Mouse (Mus musculus) adrenal gland, postnatal 10 days (tissue): ENCODE measurements around the gene Igf1. TPM values are rescaled to one million over a fixed set of nuclear protein-coding genes. Genes with fewer than 3 reads are reported as not detected.

Experiments used
- DNase-seq: peaks from one replicate; pipeline ENCODE4 v3.0.0; 2021; ENCODE audit warnings: mixed read lengths
- total RNA-seq, 2 experiments: library from RNA; stranded (reverse); gene quantifications; 2 replicates each; pipeline ENCODE4 v1.2.3; 2021

The Igf1 gene
- total RNA-seq, 2 experiments from 2014 or later, result 66.7 to 104 TPM

DNA sequence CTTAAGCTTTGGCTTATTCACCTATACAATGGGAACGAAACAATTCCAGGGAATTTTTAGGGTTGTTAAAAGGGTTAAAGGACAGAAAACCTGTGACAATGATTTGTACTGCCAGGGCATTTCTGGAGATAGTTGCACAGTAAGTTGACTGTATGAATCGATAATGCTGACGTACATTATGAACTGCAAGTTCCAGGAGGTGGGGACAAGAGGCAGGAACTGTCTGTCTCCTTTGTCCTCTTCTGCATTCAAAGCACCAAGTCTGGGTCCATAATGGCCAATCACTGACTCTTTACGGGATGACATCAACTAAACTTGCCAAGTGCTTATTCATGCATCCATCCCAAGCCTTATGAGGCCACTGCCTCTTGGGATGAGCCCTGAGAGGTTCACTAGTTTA is 39.3 kb downstream of the Igf1 start:
- DNase-seq, result no peak

DNA sequence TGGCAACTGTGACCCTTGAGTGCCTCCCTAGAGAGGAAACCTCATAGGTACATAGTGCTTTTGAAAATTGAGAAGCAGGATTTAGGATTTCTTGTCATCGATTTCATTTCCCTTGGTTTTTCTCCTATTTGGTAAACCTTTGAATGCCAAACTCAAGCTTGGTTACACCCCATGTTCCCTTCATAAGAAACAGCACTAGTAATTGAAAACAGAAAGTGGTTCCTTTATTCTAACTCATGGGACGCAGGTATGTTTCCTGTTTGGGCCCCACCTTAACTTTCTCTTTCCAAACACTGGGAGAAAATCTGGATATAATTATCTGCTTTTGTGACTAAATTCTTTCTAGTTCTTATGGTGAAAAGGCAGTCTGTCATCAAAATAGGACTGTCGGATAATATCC is 40.8 kb downstream of the Igf1 start:
- no peak for DNase-seq

DNA sequence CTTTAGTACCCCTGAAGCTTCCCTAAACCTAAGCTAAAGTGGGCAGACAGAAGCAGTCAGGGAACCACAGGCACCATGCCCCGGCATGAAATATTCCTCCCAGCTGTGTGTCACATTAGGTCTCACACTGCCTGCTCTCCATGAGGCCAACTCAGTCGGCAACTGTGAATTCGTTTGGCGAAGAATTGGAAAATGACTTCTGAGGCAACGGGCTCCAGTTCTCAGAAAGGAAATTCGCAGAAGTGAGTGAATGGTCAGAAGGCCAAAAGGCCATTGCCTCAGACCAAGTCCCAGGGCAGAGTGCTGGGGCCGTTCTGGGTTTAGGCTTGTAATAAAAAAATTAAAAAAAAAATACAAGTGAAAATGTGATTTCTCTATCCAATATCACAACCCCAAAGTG is 43.9 kb downstream of the Igf1 start:
- peak; percentile 50 for DNase-seq

DNA sequence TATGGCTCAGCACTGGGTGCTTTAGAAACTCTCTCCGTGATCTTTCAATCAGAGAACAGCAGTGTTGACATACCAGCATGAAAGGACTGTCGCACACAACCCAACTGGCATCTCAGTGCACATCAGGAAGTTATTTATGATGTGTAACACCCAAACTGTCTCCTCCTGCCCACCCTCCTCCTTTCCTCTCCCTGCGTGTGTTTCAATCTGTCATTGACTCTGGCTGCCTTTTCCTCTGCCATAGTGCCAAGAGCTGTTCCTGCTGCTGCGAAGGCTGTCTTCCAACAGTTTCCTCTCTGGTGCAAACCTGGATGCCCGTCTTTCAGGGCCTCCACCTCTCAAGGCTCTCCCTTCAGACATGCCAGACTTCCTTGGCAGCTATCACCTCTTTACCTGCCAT is 46.3 kb downstream of the Igf1 start:
- no peak for DNase-seq

DNA sequence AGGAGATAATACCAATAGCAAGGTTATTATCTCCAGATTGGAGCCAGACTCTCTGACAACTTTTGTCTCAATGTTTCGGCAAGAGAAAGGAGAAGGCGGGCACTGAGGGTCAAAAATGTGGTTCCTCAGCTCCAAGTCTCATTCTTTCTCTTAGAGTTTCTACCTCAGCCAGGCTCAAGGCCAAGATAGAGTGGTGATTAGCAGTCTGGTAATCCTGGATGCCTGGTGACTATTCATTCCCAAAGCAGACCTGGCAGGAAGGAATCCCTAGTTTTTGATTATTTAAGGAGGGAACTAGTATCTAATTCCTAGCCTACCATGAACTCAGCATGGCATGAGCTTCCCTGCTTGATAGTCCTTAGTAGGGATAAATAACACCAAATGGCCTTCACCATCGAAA is 47.0 kb downstream of the Igf1 start:
- no peak for DNase-seq

DNA sequence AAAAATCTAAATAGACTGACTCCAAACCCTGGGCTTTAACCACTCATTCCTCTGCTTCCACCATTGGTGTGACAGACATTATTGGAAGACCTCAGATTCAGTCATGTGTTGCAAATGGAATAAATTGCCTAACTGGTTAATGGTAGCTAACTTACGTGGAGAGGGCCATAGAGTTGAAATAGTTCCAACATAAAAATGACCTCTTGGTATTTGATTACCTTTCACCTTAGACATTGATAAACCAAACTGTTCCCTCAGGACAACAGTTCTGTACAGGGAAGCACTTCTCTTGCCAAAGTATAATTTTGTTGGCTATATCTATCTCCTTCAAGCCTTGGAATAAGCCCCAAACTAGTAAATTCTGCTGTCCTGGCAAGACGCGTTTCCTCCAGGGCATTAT is 48.1 kb downstream of the Igf1 start:
- no peak for DNase-seq

DNA sequence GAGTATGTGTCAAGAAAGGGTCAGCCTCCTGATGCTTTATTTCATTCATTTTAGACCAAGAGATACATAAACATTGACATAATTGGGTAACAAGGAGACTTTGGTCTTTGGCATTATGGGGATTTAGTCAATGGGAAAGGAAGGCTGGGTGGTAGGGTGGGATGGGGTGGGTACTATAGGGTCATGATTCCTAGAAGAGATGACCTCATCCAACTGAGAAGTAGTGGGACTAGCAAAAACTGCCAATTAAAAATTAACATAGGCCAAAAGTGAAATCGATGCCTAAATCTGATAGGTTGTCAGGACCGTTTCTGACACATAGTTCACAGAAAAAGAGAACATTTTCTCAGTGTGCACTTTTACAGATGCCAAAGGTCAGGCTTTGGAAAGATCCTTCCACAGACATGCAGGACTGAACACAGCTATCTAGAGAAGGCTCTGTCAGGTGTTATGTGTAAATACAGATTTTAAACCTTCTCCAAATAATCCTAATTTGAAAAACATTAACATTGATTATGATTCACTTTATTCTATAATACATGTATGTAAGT is 48.8 kb downstream of the Igf1 start:
- DNase-seq, result no peak

DNA sequence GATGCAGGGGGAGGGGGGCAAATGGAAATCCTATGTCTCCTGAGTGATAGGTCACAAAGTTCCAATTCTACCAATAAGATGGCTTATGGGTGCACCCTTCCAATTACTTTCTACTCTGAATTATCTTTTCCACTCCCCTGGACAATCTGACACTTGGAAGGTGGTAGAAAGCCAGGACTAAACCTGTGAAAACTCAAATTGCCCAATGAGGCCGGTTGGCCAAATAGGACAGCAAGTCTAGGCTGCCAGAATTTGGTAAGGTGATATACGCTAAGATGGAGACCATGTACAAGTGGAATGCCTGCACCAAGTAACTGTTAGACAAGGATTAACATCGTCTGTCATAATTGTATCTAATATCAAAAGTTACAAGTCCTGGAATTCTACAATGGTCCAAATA is 55.8 kb downstream of the Igf1 start:
- no peak for DNase-seq

DNA sequence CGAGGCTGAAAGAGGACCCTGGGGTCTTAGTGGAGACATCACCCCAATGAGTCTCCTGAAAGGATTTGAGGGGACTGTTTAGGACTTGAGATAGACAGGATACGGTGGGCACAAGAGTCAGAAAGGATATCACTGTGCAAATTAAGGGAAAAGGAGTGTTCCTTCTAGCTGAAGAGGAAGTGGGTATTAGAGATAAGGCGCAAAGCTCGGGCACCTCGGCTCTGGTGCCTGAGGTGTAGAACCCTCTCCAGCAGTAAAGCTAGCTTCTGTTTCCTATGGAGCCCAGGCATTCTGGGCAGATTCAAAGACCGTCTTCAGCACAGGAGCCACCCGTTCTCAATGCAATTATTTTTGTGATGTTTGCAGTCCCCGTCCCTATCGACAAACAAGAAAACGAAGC is 56.9 kb downstream of the Igf1 start:
- no peak for DNase-seq

DNA sequence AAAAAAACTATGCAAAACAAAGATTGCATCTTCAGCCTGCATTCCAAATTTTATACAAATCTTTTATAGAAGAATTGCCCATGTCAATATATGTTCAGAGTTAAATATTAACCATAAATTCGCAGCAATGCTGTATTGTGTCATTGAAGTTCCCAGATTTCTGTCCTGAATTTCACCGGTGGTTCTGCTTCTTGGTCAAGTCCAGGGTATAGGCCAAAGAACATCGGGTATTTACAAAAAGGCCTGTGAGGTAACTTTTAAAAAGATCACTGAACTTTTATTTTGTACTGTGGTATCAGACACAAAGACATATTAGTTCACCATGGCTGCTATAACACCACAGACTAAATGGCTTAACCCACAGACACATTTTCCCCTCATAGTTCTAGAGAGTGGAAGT is 57.7 kb downstream of the Igf1 start:
- DNase-seq, result no peak

DNA sequence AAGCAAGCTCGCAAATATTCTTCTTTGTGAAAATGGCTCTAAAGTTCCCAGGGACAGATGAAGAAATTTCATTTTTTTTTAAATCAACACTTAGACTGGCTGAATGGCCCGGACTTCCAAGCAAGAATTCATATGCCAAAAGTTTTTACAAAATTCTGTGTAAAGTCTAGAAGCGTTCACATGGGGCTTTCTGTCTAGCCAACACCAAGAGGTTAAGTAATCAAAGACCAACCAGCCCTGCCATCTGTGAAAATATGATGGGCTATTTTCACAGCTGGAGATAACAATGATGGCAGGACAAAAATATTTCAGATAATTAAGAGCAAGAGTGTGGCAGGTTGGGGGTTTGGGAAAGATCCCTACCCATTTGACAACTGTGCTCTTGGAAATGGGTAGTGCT is 64.2 kb downstream of the Igf1 start:
- DNase-seq, result no peak

DNA sequence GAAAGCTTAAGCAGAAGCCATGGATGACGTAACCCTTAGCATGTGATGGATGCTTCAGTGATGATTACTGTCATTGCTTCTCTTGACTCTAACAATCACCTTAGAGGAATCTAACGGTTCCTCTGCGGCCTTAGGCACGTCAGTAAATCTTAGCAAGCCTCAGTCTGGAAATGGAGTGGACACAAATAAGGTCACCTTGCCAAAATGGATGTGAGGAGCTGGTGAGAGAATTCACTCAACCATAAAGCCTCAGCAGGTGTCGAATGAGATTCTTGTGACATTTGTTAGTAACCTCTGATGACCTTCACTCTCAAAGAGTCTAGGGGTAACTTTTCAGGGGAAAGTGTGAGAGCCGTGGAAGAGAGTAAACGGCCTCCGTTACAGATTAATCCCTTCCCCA is 68.5 kb downstream of the Igf1 start:
- DNase-seq, result no peak

DNA sequence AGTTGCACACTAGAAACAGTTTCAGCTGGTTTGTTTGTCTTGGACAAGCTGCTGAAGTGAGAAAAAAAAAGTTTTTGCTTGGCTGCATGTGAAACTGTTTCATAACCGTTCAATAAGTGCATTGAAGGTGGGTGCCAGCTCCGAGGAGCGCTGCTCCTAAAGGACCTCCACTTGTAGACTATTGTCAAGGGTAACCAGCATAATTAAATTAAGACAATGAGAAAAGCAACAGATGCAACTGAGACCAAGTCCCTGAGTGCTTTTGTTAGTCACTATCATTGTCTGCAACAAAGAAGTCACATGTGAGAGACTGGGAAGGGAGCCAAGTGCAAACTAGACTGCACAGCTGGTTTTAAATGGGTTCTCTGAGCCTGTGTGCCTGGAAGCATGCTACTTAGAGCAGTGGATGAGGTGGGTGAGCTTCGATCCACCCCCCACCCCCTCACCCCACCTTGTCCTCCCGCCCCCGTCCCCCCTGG is 69.1 kb downstream of the Igf1 start:
- peak; percentile 72 for DNase-seq

DNA sequence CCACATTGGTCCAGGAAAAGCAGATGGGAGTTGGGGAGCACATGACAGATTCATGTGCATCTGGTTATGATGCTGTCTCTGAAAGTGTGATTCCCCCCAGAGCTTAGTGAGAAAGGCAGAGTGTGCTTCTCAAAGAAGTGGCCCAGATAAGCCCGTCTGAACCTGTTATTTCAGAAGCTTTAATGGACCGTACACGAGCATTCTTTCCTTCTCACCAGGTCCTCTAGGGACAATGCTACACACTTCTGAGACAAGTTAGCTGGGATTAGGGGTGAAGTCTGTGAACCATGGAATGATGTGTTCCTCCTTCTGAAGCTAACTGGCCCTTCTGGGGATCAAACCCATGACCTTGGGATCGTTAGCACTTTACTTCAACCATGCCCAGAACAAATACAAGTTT is 90.1 kb downstream of the Igf1 start:
- DNase-seq, result no peak

DNA sequence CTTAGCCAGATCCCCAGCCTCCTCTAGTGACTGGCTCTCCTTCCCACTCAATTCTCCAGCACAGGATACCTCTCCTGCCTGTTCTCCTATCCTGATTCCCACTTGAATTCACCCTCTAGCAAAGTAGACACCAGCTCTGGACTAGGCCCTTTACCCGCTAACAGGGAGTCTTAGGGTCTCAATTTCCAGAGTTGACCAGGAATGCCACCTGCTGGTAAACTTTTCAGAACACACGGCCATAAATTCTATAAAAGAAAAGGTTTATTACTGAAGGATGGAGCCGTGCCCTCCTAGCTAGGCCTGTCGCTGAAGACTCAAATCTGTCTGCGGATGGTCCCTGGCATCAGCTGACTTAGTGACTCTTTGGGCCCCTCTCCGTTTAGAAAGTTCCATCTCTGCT is 113.5 kb downstream of the Igf1 start:
- DNase-seq, result peak; percentile 26

DNA sequence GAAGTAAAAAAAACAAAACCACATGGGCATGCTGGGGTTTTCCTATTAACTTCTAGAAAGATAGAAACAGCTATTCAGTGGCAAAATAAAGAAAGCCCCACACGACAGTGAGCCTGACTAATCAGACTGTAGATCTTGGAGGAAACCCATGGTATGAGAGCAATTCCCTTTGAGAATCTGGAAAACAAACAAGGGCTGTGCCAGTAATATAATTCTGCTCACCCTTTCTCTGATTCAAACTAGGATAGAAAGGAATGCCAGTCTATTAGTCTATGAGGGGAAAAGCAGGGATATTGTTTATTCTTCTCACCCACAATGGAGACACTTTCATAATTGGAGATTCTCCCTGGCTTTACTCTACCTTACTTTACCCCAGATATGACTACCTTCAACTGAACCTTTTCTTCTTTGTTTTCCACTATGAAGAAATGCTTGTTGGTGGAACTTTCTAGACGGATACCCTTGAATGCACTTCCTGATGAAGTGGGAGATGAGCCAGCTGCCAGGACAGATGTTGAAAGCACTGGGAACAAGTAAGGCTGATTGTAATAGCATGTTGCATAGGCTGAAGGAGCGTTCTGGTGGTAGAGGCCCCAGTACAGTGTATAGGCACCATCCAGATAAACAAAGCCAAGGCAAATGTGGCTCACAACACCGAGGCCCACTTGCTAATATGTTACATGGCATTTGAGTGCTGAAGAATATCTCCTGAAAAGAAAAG is 116.0 kb downstream of the Igf1 start:
- no peak for DNase-seq

DNA sequence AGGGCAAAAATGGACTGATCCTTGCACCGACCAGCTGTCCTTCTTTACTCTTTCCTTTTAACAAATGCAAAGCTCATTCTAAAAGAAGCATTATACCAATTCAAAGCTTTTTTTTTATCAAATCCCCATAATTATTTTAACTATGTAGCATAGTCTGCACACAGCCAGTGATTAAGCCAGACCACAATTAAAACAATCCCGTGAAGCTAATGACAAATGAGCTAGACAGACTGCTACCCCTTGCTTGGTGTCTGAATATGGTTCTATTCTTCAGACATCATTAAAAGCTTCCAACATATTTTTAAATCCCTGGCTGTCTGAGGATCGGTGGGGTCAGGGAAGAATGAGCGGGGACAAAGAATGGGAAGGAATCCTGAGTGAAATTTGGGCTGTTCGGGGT is 127.3 kb downstream of the Igf1 start:
- DNase-seq, result no peak

DNA sequence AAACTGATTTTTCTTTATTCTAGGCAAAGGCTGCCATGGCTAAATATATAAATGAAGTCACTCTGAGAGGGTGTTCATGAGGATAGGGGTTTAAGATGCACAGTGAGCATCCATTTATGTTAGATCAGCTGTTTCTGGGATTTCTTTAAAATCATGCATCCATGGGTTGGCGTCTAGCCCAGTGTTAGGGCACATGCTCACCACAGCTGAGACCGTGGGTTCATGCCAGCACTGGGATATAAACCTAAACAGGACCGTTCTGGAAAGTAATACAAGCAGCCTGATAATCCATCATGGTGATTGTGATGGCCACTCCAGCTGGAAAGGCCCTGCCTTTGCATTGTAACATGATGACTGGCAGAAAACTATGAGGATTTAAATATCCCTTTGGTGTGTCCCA is 128.1 kb downstream of the Igf1 start:
- DNase-seq, result no peak

Other genes with a start within 250 kb of the Igf1 start
- gene Pmch, start 232.8 kb downstream of the Igf1 start, total RNA-seq, result not detected